Mouse (Mus musculus): ENCODE results near the gene Pla2g6.

GRCm38 (mm10) chr15:79326264-79326663, 1.9 kb downstream of the Pla2g6 start:
- TF ChIP-seq EP300 (IDR thresholded peaks at IDR 0.05; ENCODE audit: insufficient read depth, low read depth, low read length) (no peak), CTCF (IDR thresholded peaks at IDR 0.05; ENCODE audit: low read depth, low read length) (no peak), POLR2A (IDR thresholded peaks at IDR 0.05; ENCODE audit: insufficient read depth, low read length) (no peak)

All from ES-Bruce4 (cell line).